Comparison of ENCODE assay signal across 19 mouse cellular contexts in the genomic region with DNA sequence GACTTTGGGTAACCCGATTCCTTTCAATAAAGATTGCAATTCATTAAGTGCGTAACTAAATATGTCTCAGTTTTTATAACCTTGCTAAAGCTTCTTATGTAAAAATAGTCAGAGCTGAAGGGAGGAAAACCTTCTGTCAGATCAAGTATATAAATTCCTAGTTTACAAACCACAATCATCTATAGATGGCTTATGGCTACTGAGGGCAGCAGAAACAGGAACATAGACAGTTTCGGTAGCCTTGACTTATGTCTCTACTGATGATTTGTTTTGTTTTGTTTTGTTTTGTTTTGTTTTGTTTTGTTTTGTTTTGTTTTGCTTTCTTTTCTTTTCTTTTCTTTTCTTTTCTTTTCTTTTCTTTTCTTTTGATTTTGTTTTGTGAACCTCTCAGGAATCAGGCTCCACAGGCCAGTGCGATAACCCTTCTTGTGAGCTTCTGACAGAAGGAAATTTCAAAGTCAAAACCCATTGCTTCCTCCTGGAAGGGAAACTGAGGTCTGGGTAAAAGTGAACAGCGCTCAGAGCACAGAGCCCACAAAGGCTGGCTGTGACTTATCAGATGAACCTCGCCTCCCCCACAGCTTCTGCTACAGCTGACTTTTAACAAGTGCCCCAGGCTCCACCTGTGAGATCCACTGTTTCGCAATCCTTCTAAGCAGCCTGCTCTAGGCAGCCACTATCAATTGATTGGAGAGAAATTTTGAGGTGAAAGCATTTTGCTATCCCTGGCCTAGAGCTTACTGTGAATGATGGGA.
"Had no signal": no experiment of that assay in that cellular context is flagged by ENCODE, and none has a peak within 500 bp of the region (broad histone marks: within the 10 kb centered on the region; RNA-seq: fewer than 3 reads in every experiment).

No protein-coding gene starts in this region.

- H3K4me3 ChIP-seq: layer of hippocampus, adult 2 months; limb, embryonic 10.5 days; limb, embryonic 13.5 days; liver, embryonic 12.5 days; liver, embryonic 15.5 days; megakaryocyte, embryonic 14.5 days; midbrain, embryonic 10.5 days; midbrain, embryonic 13.5 days; myocyte had no signal

- H3K36me3 ChIP-seq: limb, embryonic 10.5 days; limb, embryonic 13.5 days; liver, embryonic 12.5 days; liver, embryonic 15.5 days; midbrain, embryonic 10.5 days; midbrain, embryonic 13.5 days had no signal

- H3K27me3 ChIP-seq: limb, embryonic 13.5 days; liver, embryonic 12.5 days; liver, embryonic 15.5 days; megakaryocyte, embryonic 14.5 days; midbrain, embryonic 13.5 days had no signal

- H3K9me3 ChIP-seq: limb, embryonic 10.5 days; limb, embryonic 13.5 days; liver, embryonic 12.5 days; liver, embryonic 15.5 days; megakaryocyte, embryonic 14.5 days; midbrain, embryonic 10.5 days; midbrain, embryonic 13.5 days had no signal

- H3K4me2 ChIP-seq: limb, embryonic 13.5 days; liver, embryonic 12.5 days; liver, embryonic 15.5 days; midbrain, embryonic 13.5 days had no signal

- H3K4me1 ChIP-seq: limb, embryonic 10.5 days; limb, embryonic 13.5 days; liver, embryonic 12.5 days; liver, embryonic 15.5 days; midbrain, embryonic 10.5 days; midbrain, embryonic 13.5 days had no signal

- ATAC-seq: intestine, embryonic 16.5 days; liver, embryonic 12.5 days; midbrain, embryonic 13.5 days; midbrain, embryonic 16.5 days had no signal

- H3K27ac ChIP-seq: layer of hippocampus, adult 2 months; limb, embryonic 10.5 days; limb, embryonic 13.5 days; liver, embryonic 12.5 days; liver, embryonic 15.5 days; midbrain, embryonic 10.5 days; midbrain, embryonic 13.5 days had no signal

- DNase-seq: kidney, adult 18-20 months; kidney, adult 9 months; kidney, postnatal 14 days; layer of hippocampus, adult 9-11 months; lung, adult 2 months; lung, postnatal 14 days; lung, postnatal 4 days; thymus, postnatal 25 days had no signal

- H3K9ac ChIP-seq: limb, embryonic 13.5 days; liver, embryonic 12.5 days; liver, embryonic 15.5 days; midbrain, embryonic 13.5 days had no signal
